Mouse (Mus musculus) midbrain, embryonic 15.5 days (tissue): ENCODE data around the gene Sync. TPM values are rescaled to one million over a fixed set of nuclear protein-coding genes. Genes with fewer than 3 reads are reported as not detected.
A peak's percentile ranks its signal among the peaks of the same experiment; 100 is the strongest.

Experiments
- ATAC-seq: fragments of 200-750 bp; cut with Nextera tagmentation; replicated peaks from 2 replicates; pipeline ENCODE4 v1.8.0; 2017; ENCODE audit warnings: moderate TSS enrichment
- H3K27ac ChIP-seq: fragments of 300-500 bp; sonication (generic); 2 replicates; pipeline ENCODE4 v1.5.1; 2015; ENCODE audit warnings: mild to moderate bottlenecking, inconsistent platforms
- H3K27me3 ChIP-seq: fragments of 300-500 bp; sonication (generic); replicated peaks from 2 replicates; pipeline ENCODE4 v1.6.1; 2015; ENCODE audit warnings: inconsistent platforms
- H3K36me3 ChIP-seq: fragments of 300-500 bp; sonication (generic); replicated peaks from 2 replicates; pipeline ENCODE4 v1.6.1; 2015; ENCODE audit warnings: inconsistent platforms
- H3K4me1 ChIP-seq: fragments of 300-500 bp; sonication (generic); 2 replicates; pipeline ENCODE4 v1.6.1; 2015; ENCODE audit warnings: inconsistent platforms
- H3K4me2 ChIP-seq: fragments of 300-500 bp; sonication (generic); 2 replicates; pipeline ENCODE4 v1.6.1; 2015; ENCODE audit warnings: inconsistent platforms, mild to moderate bottlenecking, moderate library complexity
- H3K4me3 ChIP-seq: fragments of 300-500 bp; sonication (generic); 2 replicates; pipeline ENCODE4 v1.5.1; 2015; ENCODE audit warnings: mild to moderate bottlenecking, inconsistent platforms
- H3K9ac ChIP-seq: fragments of 300-500 bp; sonication (generic); 2 replicates; pipeline ENCODE4 v1.6.1; 2015; ENCODE audit warnings: mild to moderate bottlenecking, inconsistent platforms
- H3K9me3 ChIP-seq: fragments of 300-500 bp; sonication (generic); 2 replicates; pipeline ENCODE4 v1.6.1; 2016; ENCODE audit warnings: inconsistent platforms
- WGBS: fragments of 180-500 bp; shearing (Covaris S2); methylation state at CpG from one replicate; pipeline ENCODE4 v1.1.7; 2015; ENCODE audit warnings: mixed read lengths; 5-methylcytosine and 5-hydroxymethylcytosine counted together
- polyA plus RNA-seq: library from polyadenylated mRNA; unstranded; fragments of >200 nt; fragmentation: Nextera tagmentation; extraction: Ambion mirVana; gene quantifications from 2 replicates; pipeline ENCODE4 v1.2.1, GENCODE M21; 2015

Gene Sync
- 0.50 and 0.86 TPM in 2 replicates for polyA plus RNA-seq

DNA sequence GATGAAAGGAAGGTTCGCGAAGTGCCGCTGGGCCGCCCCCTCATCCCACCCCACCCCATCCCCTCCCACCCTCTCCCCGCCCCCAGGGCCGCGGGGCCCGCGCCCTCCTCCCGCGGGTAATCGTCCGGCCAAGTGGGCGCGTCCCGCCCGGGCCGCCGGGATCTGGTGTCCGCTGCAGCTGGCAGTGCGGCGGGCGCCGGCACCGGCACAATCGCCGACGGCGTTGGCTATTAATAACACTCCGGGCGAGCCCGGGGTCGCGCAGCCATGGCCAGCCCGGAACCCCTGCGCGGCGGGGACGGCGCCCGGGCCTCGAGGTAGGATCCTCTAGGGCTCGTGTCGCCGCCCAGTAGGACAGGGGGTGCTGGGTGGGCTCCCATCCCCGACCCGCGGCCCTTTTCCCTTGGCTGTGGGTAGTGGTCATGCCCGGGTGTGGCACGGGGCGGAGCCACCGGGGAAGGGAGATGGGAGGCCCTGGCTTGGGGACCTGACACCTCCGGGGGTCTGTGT lies at the start of gene Sync:
Gene Sync, plus strand, starts transcription at position 146 of the 510 bp plus-strand sequence.
- Histone ChIP-seq H3K4me2 (peak within 1 kb of the TSS; percentile 95), H3K4me3 (peak within 1 kb of the TSS; percentile 50), H3K27me3 (peaks cover 8% of the 10 kb centered on the region), H3K9ac (peak within 1 kb of the TSS; percentile 51), H3K9me3 (no peaks in the 10 kb centered on the region), H3K36me3 (no peaks in the 10 kb centered on the region), H3K4me1 (peaks cover 18% of the 10 kb centered on the region), H3K27ac (no peak within 1 kb of the TSS)
- WGBS: under 1% methylated on average over 47 of the region's 53 CpGs
- no peak; the same call in 1 of the 2 replicates for ATAC-seq

DNA sequence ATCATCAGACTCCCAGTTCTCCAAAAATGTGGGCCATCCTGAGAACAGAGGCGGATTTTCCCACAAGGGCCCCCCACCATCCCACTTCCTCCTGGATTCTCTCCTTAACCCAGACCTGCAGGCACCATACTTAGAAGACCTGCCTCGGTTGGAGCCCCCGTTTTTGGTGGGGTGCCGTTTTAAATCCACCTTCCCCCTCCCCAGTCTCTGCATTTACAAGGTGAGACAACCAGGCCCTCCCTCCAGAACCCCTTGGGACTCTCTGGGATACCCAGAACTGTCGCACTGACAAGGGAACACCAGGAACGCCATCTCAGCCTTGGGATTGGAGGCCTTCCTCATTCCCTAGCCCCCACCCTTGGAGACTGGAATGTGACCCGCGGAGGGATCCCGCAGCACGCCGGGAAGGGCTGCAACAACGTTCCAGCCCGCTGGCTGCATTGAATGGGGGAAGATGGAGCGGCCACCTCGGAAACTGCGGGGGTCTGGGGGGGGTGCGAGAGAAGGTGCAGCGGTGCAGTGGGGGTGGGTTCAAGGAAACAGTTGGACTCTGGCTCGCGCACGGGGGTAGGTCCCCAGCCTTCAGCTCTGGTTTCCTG lies 49.5 kb upstream of the Sync start:
- no peaks in the 10 kb centered on the region for H3K9me3 ChIP-seq
- H3K36me3 ChIP-seq: no peaks in the 10 kb centered on the region
- peaks cover 34% of the 10 kb centered on the region for H3K4me1 ChIP-seq
- WGBS: 6% methylated on average over 21 of the region's 21 CpGs
- peak overlapping the region; percentile 65 for H3K9ac ChIP-seq
- H3K27me3 ChIP-seq: no peaks in the 10 kb centered on the region
- no peak overlapping the region for H3K27ac ChIP-seq
- no peak for ATAC-seq
- H3K4me2 ChIP-seq: peak overlapping the region; percentile 84
- peak overlapping the region; percentile 72 for H3K4me3 ChIP-seq

DNA sequence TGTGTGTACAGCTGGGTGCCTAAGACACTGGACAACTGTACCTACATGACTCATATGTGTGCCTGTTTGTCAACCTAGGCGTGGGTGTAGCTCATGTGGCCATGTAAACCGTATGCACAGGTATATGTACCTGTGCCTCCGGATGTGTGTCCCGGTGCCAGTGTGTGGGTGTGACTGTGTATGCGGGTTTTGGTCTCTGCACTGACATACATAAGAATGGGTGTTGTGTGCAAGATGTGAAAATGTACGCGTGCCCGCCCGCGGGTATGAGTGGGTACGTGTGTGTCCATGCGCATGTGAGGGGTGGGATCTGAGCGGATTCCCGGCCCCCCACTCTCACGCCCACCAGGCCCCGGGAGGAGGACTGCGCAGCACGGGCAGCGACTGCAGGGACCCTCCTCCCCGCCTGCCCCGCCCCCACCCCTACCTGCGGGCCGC lies 48.8 kb upstream of the Sync start:
- Histone ChIP-seq H3K9ac (peak overlapping the region; percentile 65), H3K4me3 (peak overlapping the region; percentile 72), H3K27me3 (no peaks in the 10 kb centered on the region), H3K9me3 (no peaks in the 10 kb centered on the region), H3K36me3 (no peaks in the 10 kb centered on the region), H3K27ac (peak overlapping the region; percentile 65), H3K4me2 (peak overlapping the region; percentile 84), H3K4me1 (peaks cover 34% of the 10 kb centered on the region)
- WGBS: 1% methylated on average over 23 of the region's 23 CpGs
- peak; percentile 72 for ATAC-seq

GRCm38 (mm10) chr4:129239075-129239474 lies 48.3 kb upstream of the Sync start:
- H3K4me3 ChIP-seq: peak overlapping the region; percentile 72
- WGBS: 0% methylated on average over 27 of the region's 29 CpGs
- no peaks in the 10 kb centered on the region for H3K9me3 ChIP-seq
- peak; percentile 83 for ATAC-seq
- peak overlapping the region; percentile 65 for H3K9ac ChIP-seq
- H3K4me1 ChIP-seq: peaks cover 34% of the 10 kb centered on the region
- no peaks in the 10 kb centered on the region for H3K36me3 ChIP-seq
- peak overlapping the region; percentile 84 for H3K4me2 ChIP-seq
- H3K27ac ChIP-seq: peak overlapping the region; percentile 65
- H3K27me3 ChIP-seq: no peaks in the 10 kb centered on the region

GRCm38 (mm10) chr4:129241898-129242297 lies 45.5 kb upstream of the Sync start:
- Histone ChIP-seq H3K9ac (no peak overlapping the region), H3K4me1 (peaks cover 32% of the 10 kb centered on the region), H3K9me3 (no peaks in the 10 kb centered on the region), H3K36me3 (no peaks in the 10 kb centered on the region), H3K4me2 (no peak overlapping the region), H3K27me3 (peaks cover 3% of the 10 kb centered on the region), H3K4me3 (no peak overlapping the region), H3K27ac (no peak overlapping the region)
- no peak for ATAC-seq
- WGBS: 14% methylated on average over 7 of the region's 7 CpGs

GRCm38 (mm10) chr4:129242327-129242726 lies 45.1 kb upstream of the Sync start:
- Histone ChIP-seq H3K27me3 (peaks cover 7% of the 10 kb centered on the region), H3K36me3 (no peaks in the 10 kb centered on the region), H3K4me1 (peaks cover 28% of the 10 kb centered on the region), H3K9me3 (no peaks in the 10 kb centered on the region), H3K4me3 (no peak overlapping the region), H3K9ac (no peak overlapping the region), H3K4me2 (no peak overlapping the region), H3K27ac (0 out of 2 replicates have a peak overlapping the region, but pooled peaks have one; percentile 5)
- no peak for ATAC-seq
- 22% methylated on average over 4 of the region's 4 CpGs for WGBS

GRCm38 (mm10) chr4:129242761-129243160 lies 44.7 kb upstream of the Sync start:
- Histone ChIP-seq H3K27me3 (peaks cover 11% of the 10 kb centered on the region), H3K4me2 (no peak overlapping the region), H3K4me3 (no peak overlapping the region), H3K9me3 (no peaks in the 10 kb centered on the region), H3K4me1 (peaks cover 24% of the 10 kb centered on the region), H3K27ac (no peak overlapping the region), H3K9ac (no peak overlapping the region), H3K36me3 (no peaks in the 10 kb centered on the region)
- 22% methylated on average over 4 of the region's 4 CpGs for WGBS
- no peak for ATAC-seq

GRCm38 (mm10) chr4:129244802-129245201 lies 42.6 kb upstream of the Sync start:
- no peak for ATAC-seq
- Histone ChIP-seq H3K36me3 (no peaks in the 10 kb centered on the region), H3K4me1 (peaks cover 25% of the 10 kb centered on the region), H3K27me3 (peaks cover 25% of the 10 kb centered on the region), H3K9me3 (no peaks in the 10 kb centered on the region), H3K4me3 (no peak overlapping the region), H3K9ac (no peak overlapping the region), H3K27ac (no peak overlapping the region), H3K4me2 (no peak overlapping the region)
- 42% methylated on average over 4 of the region's 4 CpGs for WGBS

DNA sequence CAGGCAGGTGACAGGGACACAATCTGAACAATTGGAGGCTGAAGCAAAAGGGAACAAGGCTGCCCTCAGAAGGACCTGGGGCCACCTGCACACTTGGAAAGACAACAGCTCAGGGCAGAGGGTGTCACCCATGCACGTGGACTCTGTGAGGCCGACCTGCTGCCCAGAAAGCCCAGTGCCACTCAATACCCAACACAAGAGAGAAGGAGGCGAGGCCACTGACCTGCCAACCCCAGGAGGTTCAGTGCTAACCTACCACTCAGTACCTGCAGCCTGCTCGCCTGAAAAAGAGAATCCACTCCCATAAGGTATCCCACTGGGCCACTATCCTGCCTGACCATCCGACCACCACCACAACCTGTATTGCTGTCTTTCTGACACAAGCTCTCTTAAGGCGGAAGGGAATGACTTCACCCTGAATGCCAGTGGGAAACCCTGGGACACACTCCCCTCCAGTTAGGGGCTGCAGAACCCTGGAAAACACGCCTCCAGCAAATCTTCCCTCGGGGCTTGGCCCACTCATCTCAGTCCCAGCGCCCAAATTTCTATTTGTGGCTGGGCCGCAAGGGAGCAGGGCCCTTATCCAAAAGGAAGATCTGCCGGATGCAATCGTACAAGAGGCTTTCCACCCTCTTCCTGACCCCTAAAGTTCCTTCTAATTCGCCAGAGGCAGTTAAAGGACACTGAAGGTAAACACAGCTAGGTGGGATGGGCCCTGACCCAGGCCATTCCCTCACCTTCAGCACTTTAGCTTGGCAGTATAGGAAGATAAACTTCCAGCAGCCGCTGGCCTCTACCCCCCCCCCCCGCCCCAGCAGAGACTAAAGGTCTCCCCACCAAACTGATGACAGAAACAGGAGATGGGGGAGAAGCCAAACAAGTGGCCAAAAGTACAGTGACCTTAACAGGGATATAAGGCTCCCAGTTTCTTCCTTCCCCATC lies 40.8 kb upstream of the Sync start:
- 40% methylated on average over 15 of the region's 15 CpGs for WGBS
- Histone ChIP-seq H3K36me3 (no peaks in the 10 kb centered on the region), H3K27me3 (peaks cover 41% of the 10 kb centered on the region), H3K9ac (no peak overlapping the region), H3K9me3 (no peaks in the 10 kb centered on the region), H3K4me1 (peaks cover 35% of the 10 kb centered on the region), H3K4me3 (no peak overlapping the region), H3K27ac (no peak overlapping the region), H3K4me2 (no peak overlapping the region)
- ATAC-seq: no peak

- Histone ChIP-seq H3K4me1 (peaks cover 34% of the 10 kb centered on the region), H3K4me3 (peak overlapping the region; percentile 40), H3K36me3 (no peaks in the 10 kb centered on the region), H3K9me3 (no peaks in the 10 kb centered on the region), H3K27me3 (peaks cover 41% of the 10 kb centered on the region), H3K4me2 (peak overlapping the region; percentile 99), H3K9ac (peak overlapping the region; percentile 49), H3K27ac (no peak overlapping the region)
- no peak for ATAC-seq
- WGBS: 12% methylated on average over 24 of the region's 24 CpGs
Measured at GRCm38 (mm10) chr4:129247381-129248242, 39.8 kb upstream of the Sync start.

GRCm38 (mm10) chr4:129248243-129248767 lies 39.1 kb upstream of the Sync start:
- Histone ChIP-seq H3K4me2 (peak overlapping the region; percentile 99), H3K27me3 (peaks cover 41% of the 10 kb centered on the region), H3K4me1 (peaks cover 32% of the 10 kb centered on the region), H3K4me3 (peak overlapping the region; percentile 40), H3K9ac (peak overlapping the region; percentile 49), H3K36me3 (no peaks in the 10 kb centered on the region), H3K27ac (no peak overlapping the region), H3K9me3 (no peaks in the 10 kb centered on the region)
- under 1% methylated on average over 16 of the region's 74 CpGs for WGBS
- no peak for ATAC-seq
